Mouse (Mus musculus) hindbrain, embryonic 15.5 days (tissue): Measurements from ENCODE around the gene BC030867. TPM values are rescaled to one million over a fixed set of nuclear protein-coding genes. Genes with fewer than 3 reads are reported as not detected.
A peak's percentile ranks its signal among the peaks of the same experiment; 100 is the strongest.

Source experiments
- ATAC-seq: fragments of 200-750 bp; cut with Nextera tagmentation; 2 replicates; pipeline ENCODE4 v1.8.0; 2017; ENCODE audit warnings: low read depth, moderate number of reproducible peaks, moderate TSS enrichment; ENCODE audit not compliant: low FRiP score
- H3K27ac ChIP-seq: fragments of 300-500 bp; sonication (generic); replicated peaks from 2 replicates; pipeline ENCODE4 v1.5.1; 2015; ENCODE audit warnings: mild to moderate bottlenecking, inconsistent platforms
- H3K27me3 ChIP-seq: fragments of 300-500 bp; sonication (generic); 2 replicates; pipeline ENCODE4 v1.6.1; 2015; ENCODE audit warnings: control low read depth, inconsistent platforms
- H3K36me3 ChIP-seq: fragments of 300-500 bp; sonication (generic); 2 replicates; pipeline ENCODE4 v1.6.1; 2015; ENCODE audit warnings: control low read depth, inconsistent platforms
- H3K4me1 ChIP-seq: fragments of 300-500 bp; sonication (generic); replicated peaks from 2 replicates; pipeline ENCODE4 v1.6.1; 2015; ENCODE audit warnings: control low read depth, inconsistent platforms
- H3K4me2 ChIP-seq: fragments of 300-500 bp; sonication (generic); 2 replicates; pipeline ENCODE4 v1.6.1; 2015; ENCODE audit warnings: moderate library complexity, mild to moderate bottlenecking, inconsistent platforms
- H3K4me3 ChIP-seq: fragments of 300-500 bp; sonication (generic); 2 replicates; pipeline ENCODE4 v1.5.1; 2015; ENCODE audit warnings: mild to moderate bottlenecking, inconsistent platforms
- H3K9ac ChIP-seq: fragments of 300-500 bp; sonication (generic); 2 replicates; pipeline ENCODE4 v1.6.1; 2015; ENCODE audit warnings: inconsistent platforms
- H3K9me3 ChIP-seq: fragments of 300-500 bp; sonication (generic); 2 replicates; pipeline ENCODE4 v1.6.1; 2016; ENCODE audit warnings: control low read depth, inconsistent platforms
- WGBS: fragments of 180-500 bp; shearing (Covaris S2); methylation state at CpG from one replicate; pipeline ENCODE4 v1.1.7; 2015; 5-methylcytosine and 5-hydroxymethylcytosine counted together
- polyA plus RNA-seq: library from polyadenylated mRNA; unstranded; fragments of >200 nt; fragmentation: Nextera tagmentation; extraction: Ambion mirVana; gene quantifications from 2 replicates; pipeline ENCODE4 v1.2.1, GENCODE M21; 2015

BC030867 gene
- polyA plus RNA-seq, 1 experiment from 2014 or later = 3.4 TPM

GRCm38 (mm10) chr11:102224686-102225085 lies 24.0 kb upstream of the BC030867 start:
- Histone ChIP-seq H3K27me3 (no peaks in the 10 kb centered on the region), H3K4me1 (peaks cover 65% of the 10 kb centered on the region), H3K27ac (no peak overlapping the region), H3K4me3 (peak overlapping the region; percentile 9; the same call in 1 of the 2 replicates), H3K9ac (no peak overlapping the region), H3K4me2 (peak overlapping the region; percentile 44), H3K9me3 (no peaks in the 10 kb centered on the region), H3K36me3 (no peaks in the 10 kb centered on the region)
- WGBS = 7% methylated on average over 22 of the region's 22 CpGs
- no peak for ATAC-seq

GRCm38 (mm10) chr11:102225221-102225620 lies 23.5 kb upstream of the BC030867 start:
- ATAC-seq = no peak
- H3K36me3 ChIP-seq = no peaks in the 10 kb centered on the region
- H3K4me2 ChIP-seq = peak overlapping the region; percentile 44
- H3K27me3 ChIP-seq = no peaks in the 10 kb centered on the region
- no peak overlapping the region for H3K27ac ChIP-seq
- 57% methylated on average over 5 of the region's 5 CpGs for WGBS
- no peak overlapping the region for H3K9ac ChIP-seq
- H3K4me3 ChIP-seq = no peak overlapping the region
- peaks cover 60% of the 10 kb centered on the region for H3K4me1 ChIP-seq
- H3K9me3 ChIP-seq = no peaks in the 10 kb centered on the region

- 50% methylated on average over 12 of the region's 12 CpGs for WGBS
- peak overlapping the region; percentile 70; the same call in 1 of the 2 replicates for H3K4me2 ChIP-seq
- no peak overlapping the region for H3K9ac ChIP-seq
- no peak overlapping the region for H3K4me3 ChIP-seq
- peaks cover 66% of the 10 kb centered on the region for H3K4me1 ChIP-seq
- no peaks in the 10 kb centered on the region for H3K36me3 ChIP-seq
- H3K27me3 ChIP-seq = no peaks in the 10 kb centered on the region
- H3K27ac ChIP-seq = no peak overlapping the region
- ATAC-seq = no peak
- no peaks in the 10 kb centered on the region for H3K9me3 ChIP-seq
Observed at GRCm38 (mm10) chr11:102226067-102226978, 22.4 kb upstream of the BC030867 start.

GRCm38 (mm10) chr11:102227270-102228190 lies 21.2 kb upstream of the BC030867 start:
- H3K4me2 ChIP-seq = peak overlapping the region; percentile 70
- peak overlapping the region; percentile 81 for H3K4me3 ChIP-seq
- peak overlapping the region; percentile 93 for H3K27ac ChIP-seq
- peak; percentile 36; the same call in 1 of the 2 replicates for ATAC-seq
- H3K4me1 ChIP-seq = peaks cover 66% of the 10 kb centered on the region
- H3K9ac ChIP-seq = peak overlapping the region; percentile 92
- no peaks in the 10 kb centered on the region for H3K36me3 ChIP-seq
- no peaks in the 10 kb centered on the region for H3K27me3 ChIP-seq
- no peaks in the 10 kb centered on the region for H3K9me3 ChIP-seq
- 8% methylated on average over 12 of the region's 12 CpGs for WGBS

GRCm38 (mm10) chr11:102228191-102228545 lies 20.5 kb upstream of the BC030867 start:
- Histone ChIP-seq H3K4me1 (peaks cover 66% of the 10 kb centered on the region), H3K9me3 (no peaks in the 10 kb centered on the region), H3K36me3 (no peaks in the 10 kb centered on the region), H3K4me2 (peak overlapping the region; percentile 70), H3K4me3 (peak overlapping the region; percentile 81), H3K27me3 (no peaks in the 10 kb centered on the region), H3K27ac (peak overlapping the region; percentile 93), H3K9ac (peak overlapping the region; percentile 92)
- ATAC-seq = peak; percentile 1; the same call in 1 of the 2 replicates
- WGBS = 9% methylated on average over 9 of the region's 9 CpGs

GRCm38 (mm10) chr11:102228646-102229268 lies 19.9 kb upstream of the BC030867 start:
- WGBS = 12% methylated on average over 7 of the region's 7 CpGs
- peak overlapping the region; percentile 81 for H3K4me3 ChIP-seq
- H3K4me2 ChIP-seq = peak overlapping the region; percentile 70
- peak overlapping the region; percentile 93 for H3K27ac ChIP-seq
- no peaks in the 10 kb centered on the region for H3K27me3 ChIP-seq
- H3K4me1 ChIP-seq = peaks cover 62% of the 10 kb centered on the region
- peak overlapping the region; percentile 92 for H3K9ac ChIP-seq
- no peak for ATAC-seq
- no peaks in the 10 kb centered on the region for H3K9me3 ChIP-seq
- no peaks in the 10 kb centered on the region for H3K36me3 ChIP-seq

GRCm38 (mm10) chr11:102229331-102229953 lies 19.2 kb upstream of the BC030867 start:
- ATAC-seq = peak; percentile 46; the same call in 1 of the 2 replicates
- Histone ChIP-seq H3K4me3 (peak overlapping the region; percentile 81), H3K36me3 (no peaks in the 10 kb centered on the region), H3K4me1 (peaks cover 56% of the 10 kb centered on the region), H3K27ac (peak overlapping the region; percentile 93), H3K27me3 (no peaks in the 10 kb centered on the region), H3K9ac (peak overlapping the region; percentile 92), H3K9me3 (no peaks in the 10 kb centered on the region), H3K4me2 (peak overlapping the region; percentile 70)
- WGBS = under 1% methylated on average over 45 of the region's 47 CpGs

GRCm38 (mm10) chr11:102230006-102230741 lies 18.5 kb upstream of the BC030867 start, which contains the start of gene Hdac5:
Gene Hdac5 (minus strand): TSS chr11:102230166.
- H3K4me1 ChIP-seq = peaks cover 49% of the 10 kb centered on the region
- 0% methylated on average over 40 of the region's 49 CpGs for WGBS
- H3K4me3 ChIP-seq = peak within 1 kb of the TSS; percentile 81
- H3K9me3 ChIP-seq = no peaks in the 10 kb centered on the region
- peak; percentile 92 for ATAC-seq
- no peaks in the 10 kb centered on the region for H3K27me3 ChIP-seq
- H3K36me3 ChIP-seq = no peaks in the 10 kb centered on the region
- H3K9ac ChIP-seq = peak within 1 kb of the TSS; percentile 92
- H3K4me2 ChIP-seq = peak within 1 kb of the TSS; percentile 70
- H3K27ac ChIP-seq = peak within 1 kb of the TSS; percentile 93

- 77% methylated on average over 2 of the region's 2 CpGs for WGBS
- H3K36me3 ChIP-seq = no peaks in the 10 kb centered on the region
- ATAC-seq = no peak
Observed at GRCm38 (mm10) chr11:102236022-102236421, 12.7 kb upstream of the BC030867 start.

GRCm38 (mm10) chr11:102240636-102241035 lies 8.0 kb upstream of the BC030867 start:
- H3K4me2 ChIP-seq = no peak overlapping the region
- no peaks in the 10 kb centered on the region for H3K27me3 ChIP-seq
- H3K36me3 ChIP-seq = no peaks in the 10 kb centered on the region
- no peaks in the 10 kb centered on the region for H3K9me3 ChIP-seq
- H3K4me3 ChIP-seq = no peak overlapping the region
- H3K9ac ChIP-seq = no peak overlapping the region
- no peak overlapping the region for H3K27ac ChIP-seq
- 87% methylated on average over 6 of the region's 6 CpGs for WGBS
- H3K4me1 ChIP-seq = peaks cover 14% of the 10 kb centered on the region
- ATAC-seq = no peak

More at GRCm38 (mm10) chr11:102236022-102236421, 12.7 kb upstream of the BC030867 start:
- no peak overlapping the region for H3K27ac ChIP-seq
- no peaks in the 10 kb centered on the region for H3K27me3 ChIP-seq
- H3K4me3 ChIP-seq = no peak overlapping the region
- H3K4me2 ChIP-seq = no peak overlapping the region
- H3K9ac ChIP-seq = no peak overlapping the region
- H3K4me1 ChIP-seq = 0 out of 2 replicates have a peak, but pooled peaks cover under 1% of the 10 kb centered on the region
- no peaks in the 10 kb centered on the region for H3K9me3 ChIP-seq
